Mouse (Mus musculus) testis, adult 2 months (tissue): ENCODE measurements at regions not wholly inside any gene's neighbourhood (a gene's known extent, or its start where the extent isn't known, plus 50 kb on each side); places are given as distances from the start of the nearest gene placed in this dataset.

Experiments used
- CTCF ChIP-seq: fragments of 200-500 bp; IDR thresholded peaks from 2 replicates; pipeline ENCODE4 v1.5.1; 2012; ENCODE audit warnings: low read depth, mild to moderate bottlenecking, inconsistent platforms, low read length, moderate library complexity; ENCODE audit not compliant: control insufficient read depth, insufficient read depth, insufficient replicate concordance
- POLR2A ChIP-seq: fragments of 200-500 bp; IDR thresholded peaks from 2 replicates; pipeline ENCODE4 v1.6.1; 2012; ENCODE audit warnings: low read depth, mild to moderate bottlenecking, inconsistent platforms, low read length, moderate library complexity; ENCODE audit not compliant: control insufficient read depth

GRCm38 (mm10) chr7:74143236-74143635 is 129.7 kb upstream of the St8sia2 start:
- TF ChIP-seq CTCF (no peak), POLR2A (no peak)
